Mouse (Mus musculus) heart, adult 2 months (tissue): ENCODE data around the gene Ptger2.

Experiments
- EP300 ChIP-seq: fragments of 200-500 bp; IDR thresholded peaks from 2 replicates; pipeline ENCODE4 v1.6.1; 2011; ENCODE audit warnings: low read depth, low read length, control low read depth; ENCODE audit not compliant: insufficient read depth
- POLR2A ChIP-seq: fragments of 200-500 bp; IDR thresholded peaks from 2 replicates; pipeline ENCODE4 v1.6.1; 2011; ENCODE audit warnings: mild to moderate bottlenecking, low read depth, low read length, control low read depth; ENCODE audit not compliant: insufficient read depth

GRCm38 (mm10) chr14:44994337-44994736, 6.3 kb downstream of the Ptger2 start:
- no peak for TF ChIP-seq POLR2A
- no peak for TF ChIP-seq EP300
